Mouse (Mus musculus) large intestine, adult 2 months (tissue): ENCODE measurements around the gene Soga3. TPM values are rescaled to one million over a fixed set of nuclear protein-coding genes. Genes with fewer than 3 reads are reported as not detected.

Experiments used
- DNase-seq: peaks from one replicate; pipeline ENCODE4 v3.0.0-alpha.2; 2012; ENCODE audit warnings: low read depth, low spot score
- WGBS: fragments of 180-500 bp; shearing (Covaris S2); methylation state at CpG from one replicate; pipeline ENCODE4 v1.1.7; 2018; 5-methylcytosine and 5-hydroxymethylcytosine counted together
- polyA plus RNA-seq: library from polyadenylated mRNA; depleted of rRNA; stranded (reverse); fragments of >200 nt; gene quantifications from 2 replicates; pipeline ENCODE4 v1.2.3, GENCODE M21; 2012; rRNA removed

Gene Soga3
- polyA plus RNA-seq: 0.33 and 0.40 TPM in 2 replicates

DNA sequence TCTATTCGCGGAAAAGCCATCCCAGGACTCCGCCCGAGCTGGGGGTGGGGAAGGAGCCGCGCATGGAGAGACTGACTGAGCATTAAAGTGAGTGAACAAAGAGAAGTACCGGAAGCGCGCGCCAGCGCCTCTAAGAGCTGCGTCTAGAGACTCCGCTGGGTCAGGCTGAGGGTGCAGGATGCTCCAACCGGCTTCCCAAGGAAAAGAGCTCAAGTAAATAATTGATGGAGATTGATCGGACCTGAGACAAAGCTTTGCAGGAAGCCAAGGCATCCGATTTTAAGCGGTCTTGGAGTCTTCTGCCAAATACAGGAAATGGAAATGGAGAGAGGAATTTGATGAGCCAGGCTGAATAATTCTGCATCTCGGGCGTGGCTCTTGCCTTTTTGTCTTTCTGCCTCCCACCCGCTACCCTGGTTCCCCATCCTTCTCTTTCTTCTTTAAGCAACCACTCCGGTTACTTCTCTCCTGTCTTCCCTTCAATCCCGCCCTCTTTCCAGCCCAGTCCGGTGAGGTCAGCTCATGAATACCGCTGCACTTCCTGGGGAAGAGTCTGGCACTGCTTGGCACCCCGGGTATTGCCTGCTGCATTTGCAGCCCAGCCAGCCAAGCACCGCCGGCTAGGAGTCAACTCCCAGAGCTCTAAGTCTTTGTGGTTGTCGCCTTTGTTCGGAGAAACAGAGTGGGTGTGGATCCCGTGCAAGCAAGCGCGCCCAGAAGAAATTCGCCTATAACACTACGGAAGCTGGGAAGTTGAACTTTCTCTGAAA, at the start of gene Soga3:
TSS of gene Soga3 (plus strand) at position 274 of the 770 bp plus-strand sequence.
- DNase-seq: no peak
- WGBS: 2% methylated on average over 34 of the region's 34 CpGs

DNA sequence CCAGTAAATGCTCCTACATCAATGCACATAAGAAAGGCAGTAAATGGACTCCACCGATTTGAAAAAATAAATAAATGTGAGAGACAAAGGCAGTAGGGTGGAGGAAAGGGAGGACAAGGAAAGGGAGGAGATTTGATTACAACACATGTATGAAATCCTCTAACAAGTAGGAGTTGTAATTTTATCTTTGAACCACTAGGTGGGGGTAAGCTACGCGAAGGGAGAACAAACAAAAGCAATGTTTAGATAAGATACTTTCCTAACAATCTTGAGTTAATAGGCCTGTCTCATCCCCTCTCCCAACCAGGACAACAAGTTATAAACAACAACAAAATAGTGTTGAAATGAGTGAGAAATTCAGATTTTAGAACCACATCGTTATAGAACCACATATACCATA, 36.7 kb upstream of the Soga3 start:
- 11% methylated on average over 4 of the region's 4 CpGs for WGBS
- no peak for DNase-seq

GRCm38 (mm10) chr10:29142556-29143105, 1.0 kb upstream of the Soga3 start:
- 37% methylated on average over 7 of the region's 7 CpGs for WGBS

GRCm38 (mm10) chr10:29144612-29145405, 1.2 kb downstream of the Soga3 start:
- WGBS: 20% methylated on average over 7 of the region's 12 CpGs
- DNase-seq: no peak

More at GRCm38 (mm10) chr10:29142556-29143105, 1.0 kb upstream of the Soga3 start:
- no peak for DNase-seq

- WGBS: 1% methylated on average over 22 of the region's 22 CpGs
Measured at GRCm38 (mm10) chr10:29146198-29146857, 2.7 kb downstream of the Soga3 start.

DNA sequence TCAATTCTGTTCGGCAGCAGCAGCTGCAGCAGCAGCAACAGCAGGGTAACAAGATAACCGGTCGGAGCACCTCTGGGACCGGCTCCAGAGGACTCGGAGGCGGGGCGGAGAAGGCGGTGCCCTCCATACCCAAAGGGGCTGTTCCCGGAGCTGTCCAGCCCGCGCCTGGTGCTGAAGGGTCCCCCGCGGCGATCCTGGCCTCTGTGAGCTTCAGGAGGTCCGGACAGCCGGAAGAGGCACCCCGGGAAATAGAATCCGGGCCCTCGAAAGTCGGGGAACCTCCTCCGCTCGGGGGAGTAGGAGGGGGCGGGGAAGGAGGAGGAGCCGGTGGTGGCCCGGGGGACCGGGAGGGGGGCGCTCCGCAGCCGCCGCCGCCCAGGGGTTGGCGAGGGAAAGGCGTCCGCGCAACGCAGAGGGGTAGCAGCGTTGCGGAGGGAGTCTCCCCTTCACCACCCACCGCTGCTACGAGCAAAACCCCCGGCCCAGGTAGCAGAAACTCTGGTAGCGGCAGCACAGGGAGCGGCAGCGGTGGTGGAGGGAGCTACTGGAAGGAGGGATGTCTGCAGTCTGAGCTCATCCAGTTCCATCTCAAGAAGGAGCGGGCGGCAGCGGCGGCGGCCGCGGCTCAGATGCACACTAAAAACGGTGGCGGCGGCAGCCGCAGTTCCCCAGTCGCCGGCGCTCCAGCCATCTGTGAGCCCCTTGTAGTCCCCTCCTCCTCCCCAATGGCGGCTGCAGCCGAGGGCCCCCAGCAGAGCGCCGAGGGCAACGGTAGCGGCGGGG, 3.4 kb downstream of the Soga3 start:
- 2% methylated on average over 64 of the region's 65 CpGs for WGBS
- DNase-seq: peak; percentile 7

More at GRCm38 (mm10) chr10:29146198-29146857, 2.7 kb downstream of the Soga3 start:
- DNase-seq: no peak

DNA sequence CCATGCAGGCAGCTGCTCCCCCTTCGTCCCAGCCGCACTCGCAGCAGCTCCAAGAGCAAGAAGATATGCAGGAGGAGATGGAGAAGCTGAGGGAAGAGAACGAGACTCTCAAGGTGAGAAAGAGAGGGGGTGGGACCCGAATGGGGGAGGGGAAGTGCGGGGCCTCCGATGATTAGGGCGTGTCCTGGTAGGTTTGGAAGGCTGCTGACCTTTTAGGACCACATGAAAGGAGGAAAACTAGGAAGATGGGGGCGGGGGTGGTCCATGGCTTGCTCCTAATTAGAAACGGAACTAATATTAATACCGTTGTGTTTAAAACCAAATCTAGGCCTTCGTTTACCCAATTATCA, 4.0 kb downstream of the Soga3 start:
- DNase-seq: no peak
- 4% methylated on average over 12 of the region's 12 CpGs for WGBS

DNA sequence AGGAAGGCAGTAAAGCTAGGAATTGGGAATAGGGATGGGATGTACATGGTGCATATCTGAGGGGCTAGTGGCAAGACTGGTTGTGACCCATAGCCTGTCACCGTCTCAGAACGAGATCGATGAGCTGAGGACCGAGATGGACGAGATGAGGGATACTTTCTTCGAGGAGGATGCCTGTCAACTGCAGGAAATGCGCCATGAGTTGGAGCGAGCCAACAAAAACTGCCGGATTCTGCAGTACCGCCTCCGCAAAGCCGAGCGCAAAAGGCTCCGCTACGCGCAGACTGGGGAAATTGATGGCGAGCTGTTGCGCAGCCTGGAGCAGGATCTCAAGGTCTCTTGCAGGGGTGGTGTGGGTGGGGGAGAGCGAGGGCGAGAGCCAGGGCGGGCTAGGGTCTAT, 4.4 kb downstream of the Soga3 start:
- 6% methylated on average over 21 of the region's 21 CpGs for WGBS
- no peak for DNase-seq

DNA sequence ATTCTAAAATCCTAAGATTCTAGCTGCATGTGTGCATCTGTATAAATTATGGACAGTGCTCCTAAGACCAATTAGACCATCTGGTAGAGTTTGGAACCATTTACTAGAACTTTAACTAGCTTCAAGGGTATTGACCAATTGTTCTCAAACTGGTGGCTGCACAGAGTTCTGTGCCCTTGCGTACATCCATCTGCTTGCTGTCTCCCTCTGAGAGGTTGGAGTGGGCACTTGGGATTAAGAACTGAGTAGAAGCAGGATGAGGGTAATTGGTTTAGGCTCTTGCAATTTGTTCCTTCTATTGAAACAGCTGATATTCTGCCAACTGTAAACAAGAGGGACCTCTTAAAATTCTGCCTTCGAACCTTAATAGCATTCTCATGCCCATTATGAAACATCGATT, 11.7 kb downstream of the Soga3 start:
- 79% methylated on average over 3 of the region's 3 CpGs for WGBS
- no peak for DNase-seq

DNA sequence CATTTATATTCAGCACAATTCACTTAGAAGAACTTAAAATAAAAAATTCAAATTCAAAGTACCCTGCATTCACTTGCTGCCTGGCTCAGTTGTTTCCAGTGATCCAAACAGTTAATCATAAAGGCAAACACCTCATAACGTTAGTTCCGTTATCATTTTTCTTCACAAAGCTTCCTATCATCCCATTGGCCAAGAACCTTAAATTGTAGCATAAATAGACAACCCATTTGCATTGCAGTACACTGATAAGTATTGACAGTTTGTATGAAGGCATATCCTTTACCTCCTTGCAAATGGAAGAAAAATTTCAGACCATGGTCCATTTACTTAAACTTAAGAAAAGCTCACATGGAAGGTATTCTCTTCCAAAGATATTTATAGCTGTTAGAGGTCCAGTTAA, 18.0 kb downstream of the Soga3 start:
- DNase-seq: no peak
- WGBS: 80% methylated on average over 2 of the region's 2 CpGs

GRCm38 (mm10) chr10:29173778-29174177, 30.1 kb downstream of the Soga3 start:
- WGBS: 79% methylated on average over 2 of the region's 2 CpGs
- no peak for DNase-seq

- no peak for DNase-seq
- WGBS: 75% methylated on average over 3 of the region's 3 CpGs
Measured at GRCm38 (mm10) chr10:29175656-29176055, 32.0 kb downstream of the Soga3 start.

- no peak for DNase-seq
- 83% methylated on average over 4 of the region's 4 CpGs for WGBS
Measured at GRCm38 (mm10) chr10:29176881-29177280, 33.2 kb downstream of the Soga3 start.

GRCm38 (mm10) chr10:29178003-29178402, 34.4 kb downstream of the Soga3 start:
- WGBS: 19% methylated on average over 2 of the region's 2 CpGs
- no peak for DNase-seq

GRCm38 (mm10) chr10:29180210-29180609, 36.6 kb downstream of the Soga3 start:
- WGBS: 91% methylated on average over 3 of the region's 3 CpGs
- no peak for DNase-seq

- WGBS: 91% methylated on average over 2 of the region's 2 CpGs
- DNase-seq: no peak
Measured at GRCm38 (mm10) chr10:29181046-29181445, 37.4 kb downstream of the Soga3 start.

DNA sequence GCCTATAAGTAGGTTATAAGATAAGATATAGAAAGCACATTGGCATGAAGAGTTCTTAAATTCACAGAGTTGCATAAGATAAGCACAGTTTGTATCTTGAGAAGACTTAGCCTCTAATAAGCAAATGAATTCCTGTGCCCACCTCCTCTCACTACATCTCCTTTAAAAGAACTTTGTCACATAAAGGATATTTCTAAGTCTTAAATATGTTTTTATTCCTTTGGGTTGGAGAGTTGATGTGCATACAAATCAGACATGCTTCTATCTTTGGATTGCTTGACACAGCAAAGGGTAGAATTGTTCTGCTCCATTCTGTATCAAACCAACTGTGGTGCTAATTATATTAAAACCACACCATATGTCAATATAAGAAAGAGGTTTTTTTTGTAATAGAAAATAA, 50.1 kb downstream of the Soga3 start:
- DNase-seq: no peak

DNA sequence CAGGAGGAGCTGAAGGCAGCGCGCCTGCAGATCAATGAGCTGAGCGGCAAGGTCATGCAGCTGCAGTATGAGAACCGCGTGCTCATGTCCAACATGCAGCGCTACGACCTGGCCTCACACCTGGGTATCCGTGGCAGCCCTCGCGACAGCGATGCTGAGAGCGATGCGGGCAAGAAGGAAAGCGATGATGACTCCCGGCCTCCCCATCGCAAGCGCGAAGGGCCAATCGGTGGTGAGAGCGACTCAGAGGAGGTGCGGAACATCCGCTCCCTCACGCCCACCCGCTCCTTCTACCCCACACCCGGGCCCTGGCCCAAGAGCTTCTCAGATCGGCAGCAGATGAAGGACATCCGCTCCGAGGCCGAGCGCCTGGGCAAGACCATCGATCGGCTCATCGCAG, 53.2 kb downstream of the Soga3 start:
- 94% methylated on average over 33 of the region's 33 CpGs for WGBS

GRCm38 (mm10) chr10:29198642-29199041, 55.0 kb downstream of the Soga3 start, which contains the start of gene Gm49353:
TSS of gene Gm49353 (plus strand) at chr10:29198954.
- no peak for DNase-seq
- 80% methylated on average over 7 of the region's 7 CpGs for WGBS

More for the DNA sequence above, 53.2 kb downstream of the Soga3 start:
- no peak for DNase-seq
